Mouse (Mus musculus): ENCODE results near the gene Rbfox1.

- TF ChIP-seq CTCF (IDR thresholded peaks at IDR 0.05; ENCODE audit: control insufficient read depth, insufficient read depth, low read length) (no peak), POLR2A (IDR thresholded peaks at IDR 0.05; ENCODE audit: borderline replicate concordance, control insufficient read depth, low read depth, low read length) (no peak)
Measured at GRCm38 (mm10) chr16:6264557-6264956, 379.4 kb downstream of the Rbfox1 start.

Data from bone marrow, adult 2 months (tissue).